Mouse (Mus musculus): ENCODE measurements around the gene Haus5. TPM values are rescaled to one million over a fixed set of nuclear protein-coding genes. Genes with fewer than 3 reads are reported as not detected.

The Haus5 gene
- polyA plus RNA-seq, 1 experiment from 2014 or later, result 34.0 TPM

DNA sequence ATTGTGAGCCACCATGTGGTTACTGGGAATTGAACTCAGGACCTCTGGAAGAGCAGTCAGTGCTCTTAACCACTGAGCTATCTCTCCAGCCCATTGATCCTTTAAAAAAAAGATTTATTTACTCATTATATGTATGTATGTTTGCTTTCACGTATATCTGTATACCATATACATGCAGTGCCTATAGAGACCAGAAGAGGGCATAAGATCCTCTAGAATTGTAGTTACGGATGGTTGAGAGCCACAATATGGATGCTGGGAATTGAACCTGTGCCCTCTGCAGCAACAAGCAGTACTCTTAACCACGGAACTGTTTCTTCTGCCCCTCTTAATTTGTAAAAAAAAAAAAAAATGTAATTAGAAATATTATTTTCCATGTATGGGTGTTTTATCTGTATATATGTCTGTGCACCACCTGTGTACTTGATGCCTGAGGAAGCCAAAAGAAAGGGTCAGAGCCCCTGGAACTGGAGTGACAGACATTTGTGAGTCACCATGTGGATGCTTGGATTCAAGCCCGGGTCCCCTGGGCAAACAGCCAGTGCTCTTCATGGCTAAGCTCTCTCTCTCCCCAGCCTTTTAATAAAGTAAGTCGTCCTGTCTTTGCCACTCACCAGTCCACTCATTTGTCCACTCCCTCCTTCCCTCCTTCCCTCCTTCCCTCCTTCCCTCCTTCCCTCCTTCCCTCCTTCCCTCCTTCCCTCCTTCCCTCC, 13.6 kb upstream of the Haus5 start:
- Histone ChIP-seq H3K36me3 (ENCODE audit: control insufficient read depth, insufficient read depth) (no peaks in the 10 kb centered on the region), H3K4me1 (replicated peaks; ENCODE audit: control insufficient read depth, insufficient read depth, low read length) (no peaks in the 10 kb centered on the region), H3K4me2 (ENCODE audit: low read length) (no peak overlapping the region), H3K4me3 (replicated peaks; ENCODE audit: low read length) (no peak overlapping the region), H3K27ac (ENCODE audit: low read length) (no peak overlapping the region), H3K9me3 (ENCODE audit: control insufficient read depth, low read length) (no peaks in the 10 kb centered on the region), H3K27me3 (replicated peaks; ENCODE audit: control insufficient read depth, insufficient read depth, low read length) (no peaks in the 10 kb centered on the region), H3K9ac (replicated peaks; ENCODE audit: low read depth, low read length) (no peak overlapping the region)
- 47% methylated on average over 5 of the region's 5 CpGs for WGBS
- ATAC-seq, result no peak

DNA sequence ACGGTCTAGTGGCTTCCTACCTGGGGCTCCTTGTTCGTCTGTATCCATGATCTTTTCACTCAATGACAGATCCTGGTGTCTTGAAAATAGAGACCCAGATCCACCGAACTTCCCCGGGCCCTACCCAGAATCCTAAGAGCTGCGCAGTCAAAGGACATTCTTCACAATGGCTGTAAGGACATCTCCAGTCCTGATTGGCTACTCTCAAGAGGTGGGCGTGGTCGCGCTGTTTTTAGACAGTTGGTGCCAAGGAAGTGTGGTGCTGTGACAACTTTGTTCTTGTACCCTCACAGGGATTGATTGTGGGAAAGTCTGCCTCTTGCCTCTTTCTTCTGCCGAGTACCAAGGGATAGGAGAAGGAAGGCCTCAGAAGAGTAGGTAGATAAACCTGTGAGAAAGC, 6.7 kb upstream of the Haus5 start, which contains the start of gene Pmis2:
Pmis2 (minus strand) TSS at position 126 of the 400 bp plus-strand sequence.
- Histone ChIP-seq H3K4me3 (replicated peaks; ENCODE audit: low read length) (no peak within 1 kb of the TSS), H3K27me3 (replicated peaks; ENCODE audit: control insufficient read depth, insufficient read depth, low read length) (no peaks in the 10 kb centered on the region; the same call in 1 of the 2 replicates), H3K9me3 (ENCODE audit: control insufficient read depth, low read length) (no peaks in the 10 kb centered on the region), H3K9ac (replicated peaks; ENCODE audit: low read depth, low read length) (no peak within 1 kb of the TSS), H3K4me1 (replicated peaks; ENCODE audit: control insufficient read depth, insufficient read depth, low read length) (no peaks in the 10 kb centered on the region), H3K27ac (ENCODE audit: low read length) (no peak within 1 kb of the TSS), H3K36me3 (ENCODE audit: control insufficient read depth, insufficient read depth) (no peaks in the 10 kb centered on the region), H3K4me2 (ENCODE audit: low read length) (no peak within 1 kb of the TSS)
- WGBS, result 77% methylated on average over 9 of the region's 9 CpGs
- no peak for ATAC-seq

- Histone ChIP-seq H3K4me2 (ENCODE audit: low read length) (no peak overlapping the region), H3K4me1 (replicated peaks; ENCODE audit: control insufficient read depth, insufficient read depth, low read length) (peaks cover 8% of the 10 kb centered on the region), H3K27ac (ENCODE audit: low read length) (no peak overlapping the region), H3K27me3 (replicated peaks; ENCODE audit: control insufficient read depth, insufficient read depth, low read length) (no peaks in the 10 kb centered on the region; the same call in 1 of the 2 replicates), H3K9me3 (ENCODE audit: control insufficient read depth, low read length) (no peaks in the 10 kb centered on the region), H3K4me3 (replicated peaks; ENCODE audit: low read length) (no peak overlapping the region), H3K36me3 (ENCODE audit: control insufficient read depth, insufficient read depth) (no peaks in the 10 kb centered on the region), H3K9ac (replicated peaks; ENCODE audit: low read depth, low read length) (no peak overlapping the region)
- 41% methylated on average over 3 of the region's 3 CpGs for WGBS
- no peak for ATAC-seq
Observed at GRCm38 (mm10) chr7:30669229-30669628, 4.4 kb upstream of the Haus5 start.

GRCm38 (mm10) chr7:30665321-30665720, 527 bp upstream of the Haus5 start:
- 2% methylated on average over 11 of the region's 11 CpGs for WGBS
- Histone ChIP-seq H3K9ac (replicated peaks; ENCODE audit: low read depth, low read length) (peak overlapping the region; percentile 73), H3K4me1 (replicated peaks; ENCODE audit: control insufficient read depth, insufficient read depth, low read length) (peaks cover 9% of the 10 kb centered on the region), H3K27ac (ENCODE audit: low read length) (peak overlapping the region; percentile 83), H3K4me3 (replicated peaks; ENCODE audit: low read length) (peak overlapping the region; percentile 71), H3K36me3 (ENCODE audit: control insufficient read depth, insufficient read depth) (no peaks in the 10 kb centered on the region), H3K4me2 (ENCODE audit: low read length) (peak overlapping the region; percentile 89), H3K27me3 (replicated peaks; ENCODE audit: control insufficient read depth, insufficient read depth, low read length) (no peaks in the 10 kb centered on the region), H3K9me3 (ENCODE audit: control insufficient read depth, low read length) (no peaks in the 10 kb centered on the region)
- peak; percentile 60 for ATAC-seq

DNA sequence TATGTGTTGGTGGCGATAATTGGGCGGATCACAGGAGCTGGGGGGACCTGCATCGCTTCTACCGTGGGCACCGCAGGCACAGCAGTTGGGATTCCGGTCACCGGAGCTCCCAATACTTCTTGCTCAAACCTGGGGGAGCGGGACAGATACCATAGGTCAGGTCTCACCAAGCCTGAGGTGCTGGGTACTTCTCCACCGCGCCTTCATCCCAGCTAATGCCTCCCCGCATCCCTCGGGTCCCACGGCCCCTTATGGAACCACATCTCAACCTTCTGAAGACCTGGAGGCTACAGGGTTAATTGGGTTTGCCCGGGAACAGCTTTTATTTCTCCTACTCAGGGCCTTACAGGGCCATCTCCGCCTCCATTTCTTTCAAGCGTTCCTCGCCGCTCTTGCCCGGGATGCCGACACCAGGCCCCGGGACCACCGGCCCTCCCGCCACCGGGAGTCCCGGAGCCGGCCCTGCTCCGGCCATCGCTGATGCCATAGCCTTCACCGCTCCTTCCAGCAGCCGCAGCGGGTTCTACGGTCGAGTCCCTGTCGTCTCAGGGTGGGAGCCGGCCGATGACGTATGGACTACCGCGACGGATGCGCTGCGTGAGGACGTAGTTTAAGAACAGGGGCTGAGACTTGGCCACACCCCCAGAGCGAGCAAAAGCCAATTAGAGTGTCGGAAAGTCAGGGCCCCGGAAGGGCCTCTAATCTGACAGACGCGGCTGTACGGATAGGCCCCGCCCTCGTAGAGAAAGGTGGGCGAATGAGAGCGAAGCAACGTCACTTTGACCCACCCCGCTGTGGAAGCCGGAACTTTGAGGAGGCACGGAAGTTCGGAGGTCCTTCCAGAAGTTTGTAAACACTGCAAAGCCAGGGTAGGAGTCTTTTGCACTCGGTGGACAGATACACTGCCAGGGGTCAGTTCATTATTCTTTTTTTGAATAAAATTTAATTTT, 14.9 kb downstream of the Haus5 start, which contains the start of gene Rbm42:
Rbm42 (minus strand) TSS at position 727 of the 950 bp plus-strand sequence.
- Histone ChIP-seq H3K36me3 (ENCODE audit: control insufficient read depth, insufficient read depth) (peaks cover 27% of the 10 kb centered on the region), H3K4me2 (ENCODE audit: low read length) (peak within 1 kb of the TSS; percentile 86), H3K27me3 (replicated peaks; ENCODE audit: control insufficient read depth, insufficient read depth, low read length) (no peaks in the 10 kb centered on the region), H3K27ac (ENCODE audit: low read length) (no peak within 1 kb of the TSS; the same call in 1 of the 2 replicates), H3K9ac (replicated peaks; ENCODE audit: low read depth, low read length) (peak within 1 kb of the TSS; percentile 90), H3K9me3 (ENCODE audit: control insufficient read depth, low read length) (no peaks in the 10 kb centered on the region), H3K4me3 (replicated peaks; ENCODE audit: low read length) (peak within 1 kb of the TSS; percentile 84), H3K4me1 (replicated peaks; ENCODE audit: control insufficient read depth, insufficient read depth, low read length) (peaks cover 13% of the 10 kb centered on the region)
- 1% methylated on average over 59 of the region's 59 CpGs for WGBS
- ATAC-seq, result peak; percentile 100

DNA sequence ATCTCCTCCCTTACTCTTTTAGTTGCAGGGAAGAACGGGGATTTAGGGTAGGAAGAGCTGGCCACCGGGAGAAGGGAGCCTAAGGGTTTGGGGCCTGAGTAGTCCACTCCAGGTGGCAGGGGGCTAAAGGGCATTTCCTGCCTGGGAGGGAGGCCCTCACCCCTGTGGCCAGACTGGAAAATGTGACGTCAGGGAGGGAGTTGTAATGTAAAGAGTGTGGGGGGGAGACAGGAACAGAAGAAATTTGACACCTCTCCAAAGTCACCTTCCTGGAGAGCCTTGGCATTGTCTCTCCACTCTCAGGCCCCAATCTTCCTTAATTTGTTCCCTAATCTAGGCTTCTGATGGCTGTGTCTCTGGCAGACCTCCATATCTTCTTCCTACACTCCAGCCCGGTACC, 25.7 kb downstream of the Haus5 start:
- H3K9me3 ChIP-seq (ENCODE audit: control insufficient read depth, low read length), result no peaks in the 10 kb centered on the region
- no peak overlapping the region for H3K4me3 ChIP-seq (replicated peaks; ENCODE audit: low read length)
- H3K36me3 ChIP-seq (ENCODE audit: control insufficient read depth, insufficient read depth), result peaks cover 19% of the 10 kb centered on the region
- H3K9ac ChIP-seq (replicated peaks; ENCODE audit: low read depth, low read length), result no peak overlapping the region
- H3K4me2 ChIP-seq (ENCODE audit: low read length), result no peak overlapping the region
- WGBS, result 33% methylated on average over 4 of the region's 4 CpGs
- peaks cover 26% of the 10 kb centered on the region for H3K27me3 ChIP-seq (replicated peaks; ENCODE audit: control insufficient read depth, insufficient read depth, low read length)
- no peak for ATAC-seq
- no peaks in the 10 kb centered on the region for H3K4me1 ChIP-seq (replicated peaks; ENCODE audit: control insufficient read depth, insufficient read depth, low read length)
- H3K27ac ChIP-seq (ENCODE audit: low read length), result no peak overlapping the region

DNA sequence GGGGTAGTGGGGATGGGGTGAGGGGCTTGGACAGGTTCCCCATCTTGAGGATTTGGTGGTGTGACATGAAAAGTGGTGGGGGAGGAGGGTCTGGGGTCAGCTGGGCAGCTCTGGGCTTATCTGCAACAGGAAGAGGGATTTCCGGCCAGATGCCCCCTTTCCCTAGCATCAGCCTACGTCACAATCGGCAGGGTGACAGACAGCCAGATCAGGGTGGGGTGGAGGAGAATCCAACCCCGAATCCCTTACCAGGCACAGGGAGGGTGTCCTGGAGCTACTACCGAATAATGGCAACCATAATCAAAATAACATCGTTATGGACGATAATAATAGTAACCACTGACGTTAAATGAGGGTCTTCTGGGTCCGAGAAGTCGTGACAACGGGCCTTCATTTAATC, 28.4 kb downstream of the Haus5 start:
- WGBS, result 26% methylated on average over 11 of the region's 11 CpGs
- Histone ChIP-seq H3K27ac (ENCODE audit: low read length) (no peak overlapping the region), H3K9ac (replicated peaks; ENCODE audit: low read depth, low read length) (no peak overlapping the region), H3K27me3 (replicated peaks; ENCODE audit: control insufficient read depth, insufficient read depth, low read length) (peaks cover 50% of the 10 kb centered on the region), H3K4me2 (ENCODE audit: low read length) (no peak overlapping the region), H3K4me1 (replicated peaks; ENCODE audit: control insufficient read depth, insufficient read depth, low read length) (no peaks in the 10 kb centered on the region), H3K4me3 (replicated peaks; ENCODE audit: low read length) (no peak overlapping the region), H3K36me3 (ENCODE audit: control insufficient read depth, insufficient read depth) (peaks cover 8% of the 10 kb centered on the region), H3K9me3 (ENCODE audit: control insufficient read depth, low read length) (no peaks in the 10 kb centered on the region)
- no peak for ATAC-seq

- no peak for ATAC-seq
- Histone ChIP-seq H3K4me1 (replicated peaks; ENCODE audit: control insufficient read depth, insufficient read depth, low read length) (no peaks in the 10 kb centered on the region), H3K9ac (replicated peaks; ENCODE audit: low read depth, low read length) (no peak within 1 kb of the TSS), H3K9me3 (ENCODE audit: control insufficient read depth, low read length) (no peaks in the 10 kb centered on the region), H3K27me3 (replicated peaks; ENCODE audit: control insufficient read depth, insufficient read depth, low read length) (peaks cover 51% of the 10 kb centered on the region), H3K4me3 (replicated peaks; ENCODE audit: low read length) (0 out of 2 replicates have a peak within 1 kb of the TSS, but pooled peaks have one; percentile 8), H3K27ac (ENCODE audit: low read length) (no peak within 1 kb of the TSS), H3K36me3 (ENCODE audit: control insufficient read depth, insufficient read depth) (peaks cover 6% of the 10 kb centered on the region), H3K4me2 (ENCODE audit: low read length) (peak within 1 kb of the TSS; percentile 14; the same call in 1 of the 2 replicates)
- 3% methylated on average over 5 of the region's 5 CpGs for WGBS
Observed at GRCm38 (mm10) chr7:30635752-30636151, 29.0 kb downstream of the Haus5 start, which contains the start of gene Etv2. Etv2 (minus strand) TSS chr7:30635852.

- Histone ChIP-seq H3K4me2 (ENCODE audit: low read length) (peak overlapping the region; percentile 14; the same call in 1 of the 2 replicates), H3K27ac (ENCODE audit: low read length) (no peak overlapping the region)
- ATAC-seq, result no peak
Observed at GRCm38 (mm10) chr7:30634621-30635020, 30.2 kb downstream of the Haus5 start.

More at GRCm38 (mm10) chr7:30634621-30635020, 30.2 kb downstream of the Haus5 start:
- H3K36me3 ChIP-seq (ENCODE audit: control insufficient read depth, insufficient read depth), result no peaks in the 10 kb centered on the region
- under 1% methylated on average over 20 of the region's 20 CpGs for WGBS
- no peaks in the 10 kb centered on the region for H3K9me3 ChIP-seq (ENCODE audit: control insufficient read depth, low read length)
- no peaks in the 10 kb centered on the region for H3K4me1 ChIP-seq (replicated peaks; ENCODE audit: control insufficient read depth, insufficient read depth, low read length)
- H3K27me3 ChIP-seq (replicated peaks; ENCODE audit: control insufficient read depth, insufficient read depth, low read length), result peaks cover 52% of the 10 kb centered on the region
- no peak overlapping the region for H3K9ac ChIP-seq (replicated peaks; ENCODE audit: low read depth, low read length)
- 0 out of 2 replicates have a peak overlapping the region, but pooled peaks have one; percentile 8 for H3K4me3 ChIP-seq (replicated peaks; ENCODE audit: low read length)

Data from forebrain, embryonic 16.5 days (tissue).